Mouse (Mus musculus): ENCODE measurements around the gene 4930572O03Rik. TPM values are rescaled to one million over a fixed set of nuclear protein-coding genes. Genes with fewer than 3 reads are reported as not detected.
"Not testable (repeated sequence)": the region's sequence is repeated elsewhere in the genome, so short reads cannot be mapped to it uniquely, and the experiment has no call there.

4930572O03Rik gene
- polyA plus RNA-seq, 1 experiment from 2014 or later, result not detected

DNA sequence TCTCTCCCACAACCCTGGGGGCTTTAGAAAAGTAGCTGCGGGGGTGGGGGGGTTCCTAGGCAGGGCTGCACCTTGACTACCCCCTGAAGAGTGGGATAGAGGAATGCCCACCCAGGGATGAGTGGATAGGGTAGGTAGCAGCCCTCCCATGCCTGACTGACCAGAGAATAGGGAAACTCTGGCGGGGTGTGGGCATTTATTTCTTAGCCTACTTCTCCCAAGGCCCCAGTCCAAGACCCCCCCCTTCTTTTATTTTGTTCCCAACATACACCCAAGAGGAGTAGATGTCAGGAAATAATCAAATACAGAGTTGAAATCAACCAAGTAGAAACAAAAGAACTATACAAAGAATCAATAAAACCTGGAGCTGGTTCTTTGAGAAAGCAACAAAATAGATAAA, 19.2 kb downstream of the 4930572O03Rik start:
- not testable (repeated sequence) for H3K36me3 ChIP-seq (ENCODE audit: control insufficient read depth, insufficient read depth, low read length); H3K4me1 ChIP-seq (ENCODE audit: control insufficient read depth, insufficient read depth, low read length); H3K9me3 ChIP-seq (ENCODE audit: control insufficient read depth, low read length); H3K9ac ChIP-seq (replicated peaks; ENCODE audit: low read depth, low read length); H3K4me3 ChIP-seq (ENCODE audit: low read depth, low read length); H3K27me3 ChIP-seq (ENCODE audit: control insufficient read depth, insufficient read depth, low read length); H3K27ac ChIP-seq (ENCODE audit: low read depth, low read length); ATAC-seq (ENCODE audit: low read depth); H3K4me2 ChIP-seq (ENCODE audit: low read depth, low read length)
- WGBS, result 78% methylated on average over 2 of the region's 2 CpGs

DNA sequence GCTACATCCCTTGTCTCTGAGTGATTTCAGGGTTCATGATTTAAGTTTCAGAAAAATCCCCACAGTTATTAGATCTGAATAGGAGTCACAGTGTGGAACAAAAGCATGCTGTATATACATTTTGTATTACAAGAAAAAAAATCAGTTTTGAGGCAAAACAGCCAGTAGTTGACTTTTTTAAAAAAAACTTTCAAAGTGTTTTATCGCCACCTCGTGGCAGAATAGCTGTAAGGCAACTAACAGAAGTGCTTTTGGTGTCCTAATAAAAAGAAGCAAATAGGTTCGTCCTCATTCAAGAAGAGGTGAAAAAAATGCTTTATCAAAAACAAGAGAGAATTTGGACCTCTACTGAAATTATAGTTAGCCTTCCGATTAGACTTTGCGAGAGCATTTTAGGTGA, 26.8 kb downstream of the 4930572O03Rik start:
- not testable (repeated sequence) for H3K9ac ChIP-seq (replicated peaks; ENCODE audit: low read depth, low read length); ATAC-seq (ENCODE audit: low read depth); H3K4me3 ChIP-seq (ENCODE audit: low read depth, low read length); H3K36me3 ChIP-seq (ENCODE audit: control insufficient read depth, insufficient read depth, low read length); H3K4me2 ChIP-seq (ENCODE audit: low read depth, low read length); H3K4me1 ChIP-seq (ENCODE audit: control insufficient read depth, insufficient read depth, low read length); H3K27ac ChIP-seq (ENCODE audit: low read depth, low read length); H3K27me3 ChIP-seq (ENCODE audit: control insufficient read depth, insufficient read depth, low read length); H3K9me3 ChIP-seq (ENCODE audit: control insufficient read depth, low read length)
- 26% methylated on average over 5 of the region's 5 CpGs for WGBS

DNA sequence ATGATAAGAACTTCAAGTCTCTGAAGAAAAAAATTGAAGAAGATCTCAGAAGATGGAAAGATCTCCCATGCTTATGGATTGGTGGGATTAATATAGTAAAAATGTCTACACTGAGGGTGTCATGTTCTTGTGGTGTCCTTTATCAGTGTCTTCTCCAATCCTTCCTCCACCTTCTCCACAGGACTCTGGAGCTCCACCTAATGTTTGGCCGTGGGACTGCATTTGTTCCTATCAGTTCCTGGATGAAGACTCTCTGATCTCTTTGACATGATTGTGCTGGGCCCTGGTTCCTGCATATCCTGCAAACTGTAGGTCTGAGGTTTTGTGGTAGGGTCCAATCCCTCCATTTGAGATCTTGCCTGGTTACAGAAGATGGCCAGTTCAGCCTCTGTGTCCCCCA, 28.7 kb downstream of the 4930572O03Rik start:
- H3K27me3 ChIP-seq (ENCODE audit: control insufficient read depth, insufficient read depth, low read length); ATAC-seq (ENCODE audit: low read depth); H3K27ac ChIP-seq (ENCODE audit: low read depth, low read length); H3K4me3 ChIP-seq (ENCODE audit: low read depth, low read length); H3K9me3 ChIP-seq (ENCODE audit: control insufficient read depth, low read length); H3K4me2 ChIP-seq (ENCODE audit: low read depth, low read length); H3K9ac ChIP-seq (replicated peaks; ENCODE audit: low read depth, low read length); H3K4me1 ChIP-seq (ENCODE audit: control insufficient read depth, insufficient read depth, low read length); H3K36me3 ChIP-seq (ENCODE audit: control insufficient read depth, insufficient read depth, low read length): not testable (repeated sequence)
- WGBS, result 28% methylated on average over 1 of the region's 1 CpGs

DNA sequence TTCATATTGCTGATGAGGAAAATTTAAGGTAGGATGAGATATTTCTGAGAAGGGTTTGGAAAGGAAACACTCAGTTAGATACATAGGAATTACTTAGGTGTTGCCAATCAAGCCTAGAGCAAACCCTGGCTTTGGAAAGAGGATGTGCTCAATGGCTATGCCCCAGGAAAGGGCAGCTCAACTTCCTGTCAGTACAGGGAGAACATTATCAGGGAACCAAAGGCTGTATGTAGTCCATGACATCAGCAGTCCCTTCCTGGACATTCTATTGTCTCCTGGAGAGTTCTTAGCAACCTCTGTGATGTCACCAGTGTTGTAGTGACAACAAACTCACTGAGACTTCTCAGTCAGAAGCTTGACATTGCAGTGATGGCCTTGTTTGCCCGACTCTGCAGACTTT, 38.1 kb downstream of the 4930572O03Rik start, which contains the start of gene Speer4d:
Gene Speer4d, plus strand, starts transcription at position 301 of the 400 bp plus-strand sequence.
- H3K4me2 ChIP-seq (ENCODE audit: low read depth, low read length); H3K27me3 ChIP-seq (ENCODE audit: control insufficient read depth, insufficient read depth, low read length); H3K9ac ChIP-seq (replicated peaks; ENCODE audit: low read depth, low read length); H3K9me3 ChIP-seq (ENCODE audit: control insufficient read depth, low read length); H3K36me3 ChIP-seq (ENCODE audit: control insufficient read depth, insufficient read depth, low read length); H3K4me1 ChIP-seq (ENCODE audit: control insufficient read depth, insufficient read depth, low read length); ATAC-seq (ENCODE audit: low read depth); H3K4me3 ChIP-seq (ENCODE audit: low read depth, low read length); H3K27ac ChIP-seq (ENCODE audit: low read depth, low read length): not testable (repeated sequence)
- WGBS, result 64% methylated on average over 1 of the region's 1 CpGs

DNA sequence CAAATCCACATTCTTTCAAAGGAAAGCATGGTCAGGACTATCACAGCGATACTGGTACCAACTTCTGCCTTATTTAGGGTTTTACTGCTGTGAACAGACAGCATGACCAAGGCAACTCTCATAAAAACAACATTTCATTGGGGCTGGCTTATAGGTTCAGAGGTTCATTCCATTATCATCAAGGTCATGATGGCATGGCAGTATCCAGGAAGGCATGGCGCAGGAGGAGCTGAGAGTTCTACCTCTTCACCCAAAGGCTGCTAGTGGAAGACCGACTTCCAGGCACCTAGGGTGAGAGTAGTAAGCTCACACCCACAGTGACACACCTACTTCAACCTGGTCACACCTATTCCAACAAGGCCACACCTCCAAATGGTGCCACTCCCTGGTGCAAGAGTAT, 40.7 kb downstream of the 4930572O03Rik start:
- not testable (repeated sequence) for H3K9ac ChIP-seq (replicated peaks; ENCODE audit: low read depth, low read length); H3K4me2 ChIP-seq (ENCODE audit: low read depth, low read length); H3K4me3 ChIP-seq (ENCODE audit: low read depth, low read length); H3K27ac ChIP-seq (ENCODE audit: low read depth, low read length); H3K9me3 ChIP-seq (ENCODE audit: control insufficient read depth, low read length); H3K27me3 ChIP-seq (ENCODE audit: control insufficient read depth, insufficient read depth, low read length); ATAC-seq (ENCODE audit: low read depth); H3K4me1 ChIP-seq (ENCODE audit: control insufficient read depth, insufficient read depth, low read length); H3K36me3 ChIP-seq (ENCODE audit: control insufficient read depth, insufficient read depth, low read length)
- WGBS, result 71% methylated on average over 3 of the region's 3 CpGs

DNA sequence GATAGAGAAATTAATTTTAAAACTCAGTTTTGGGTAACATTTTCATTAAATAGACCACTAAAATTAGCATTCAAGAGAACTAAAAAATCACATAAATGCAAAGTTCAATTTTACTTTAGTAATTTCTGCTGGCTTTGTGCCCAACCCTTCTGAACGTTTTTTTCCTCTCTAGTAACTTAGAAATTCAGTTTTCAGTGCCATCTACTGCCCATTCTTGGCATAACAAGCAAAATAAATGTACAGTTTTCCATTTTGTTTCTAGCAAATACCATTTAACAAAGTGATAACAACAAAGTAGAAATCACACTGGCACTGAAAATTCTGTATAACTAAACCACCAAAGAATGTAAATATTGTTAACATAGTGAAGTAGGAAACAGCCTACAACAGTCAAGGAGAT, 46.2 kb downstream of the 4930572O03Rik start:
- not testable (repeated sequence) for H3K27ac ChIP-seq (ENCODE audit: low read depth, low read length); ATAC-seq (ENCODE audit: low read depth); H3K9ac ChIP-seq (replicated peaks; ENCODE audit: low read depth, low read length); H3K36me3 ChIP-seq (ENCODE audit: control insufficient read depth, insufficient read depth, low read length); H3K9me3 ChIP-seq (ENCODE audit: control insufficient read depth, low read length); H3K27me3 ChIP-seq (ENCODE audit: control insufficient read depth, insufficient read depth, low read length); H3K4me2 ChIP-seq (ENCODE audit: low read depth, low read length); H3K4me3 ChIP-seq (ENCODE audit: low read depth, low read length); H3K4me1 ChIP-seq (ENCODE audit: control insufficient read depth, insufficient read depth, low read length)
- 3% methylated on average over 1 of the region's 1 CpGs for WGBS

DNA sequence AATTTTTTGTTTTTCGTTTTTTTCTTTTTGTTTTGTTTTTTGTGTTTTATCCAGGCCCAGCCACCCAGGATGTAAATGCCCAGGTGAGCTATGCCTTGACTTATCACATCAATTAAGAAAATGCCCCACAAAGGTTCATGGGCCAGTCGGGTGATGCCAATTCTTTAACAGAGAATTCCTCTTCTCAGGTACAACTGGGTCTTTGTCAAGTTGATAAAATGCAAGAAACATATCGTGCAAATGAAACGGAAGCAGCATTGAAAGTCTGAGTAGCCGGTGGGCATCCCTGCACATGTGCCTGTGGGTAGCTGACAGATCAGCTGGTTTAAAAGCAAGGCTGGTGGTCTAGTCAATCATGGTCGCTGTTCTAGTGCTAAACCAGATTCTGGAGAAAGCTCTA, 50.2 kb downstream of the 4930572O03Rik start:
- H3K4me1 ChIP-seq (ENCODE audit: control insufficient read depth, insufficient read depth, low read length); H3K9ac ChIP-seq (replicated peaks; ENCODE audit: low read depth, low read length); H3K9me3 ChIP-seq (ENCODE audit: control insufficient read depth, low read length); H3K4me3 ChIP-seq (ENCODE audit: low read depth, low read length); H3K27ac ChIP-seq (ENCODE audit: low read depth, low read length); H3K27me3 ChIP-seq (ENCODE audit: control insufficient read depth, insufficient read depth, low read length); H3K4me2 ChIP-seq (ENCODE audit: low read depth, low read length); H3K36me3 ChIP-seq (ENCODE audit: control insufficient read depth, insufficient read depth, low read length): not testable (repeated sequence)
- 73% methylated on average over 6 of the region's 6 CpGs for WGBS
- peak; percentile 46; the same call in 1 of the 2 replicates for ATAC-seq (ENCODE audit: low read depth)

DNA sequence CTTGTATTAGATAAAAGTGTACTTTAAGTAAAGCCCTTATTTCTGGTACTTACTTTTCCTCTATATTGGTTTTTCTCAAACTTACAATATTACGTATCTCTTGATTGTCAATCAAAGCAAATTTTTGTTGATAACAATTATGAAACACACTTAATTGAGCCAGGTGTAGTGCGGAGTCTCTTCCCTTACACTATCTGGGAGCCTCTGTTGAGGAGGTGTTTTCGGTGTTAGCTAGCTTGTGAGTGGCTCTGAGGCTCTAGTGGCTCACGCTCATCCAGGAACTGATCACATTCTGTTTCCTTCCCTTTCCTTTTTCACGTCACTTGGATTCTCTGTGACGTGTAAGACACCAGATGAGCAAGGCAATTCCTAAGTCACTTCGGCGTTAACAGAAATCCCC, 53.3 kb downstream of the 4930572O03Rik start:
- H3K9ac ChIP-seq (replicated peaks; ENCODE audit: low read depth, low read length); H3K36me3 ChIP-seq (ENCODE audit: control insufficient read depth, insufficient read depth, low read length); ATAC-seq (ENCODE audit: low read depth); H3K4me3 ChIP-seq (ENCODE audit: low read depth, low read length); H3K9me3 ChIP-seq (ENCODE audit: control insufficient read depth, low read length); H3K27me3 ChIP-seq (ENCODE audit: control insufficient read depth, insufficient read depth, low read length); H3K27ac ChIP-seq (ENCODE audit: low read depth, low read length); H3K4me1 ChIP-seq (ENCODE audit: control insufficient read depth, insufficient read depth, low read length); H3K4me2 ChIP-seq (ENCODE audit: low read depth, low read length): not testable (repeated sequence)
- 76% methylated on average over 8 of the region's 8 CpGs for WGBS

DNA sequence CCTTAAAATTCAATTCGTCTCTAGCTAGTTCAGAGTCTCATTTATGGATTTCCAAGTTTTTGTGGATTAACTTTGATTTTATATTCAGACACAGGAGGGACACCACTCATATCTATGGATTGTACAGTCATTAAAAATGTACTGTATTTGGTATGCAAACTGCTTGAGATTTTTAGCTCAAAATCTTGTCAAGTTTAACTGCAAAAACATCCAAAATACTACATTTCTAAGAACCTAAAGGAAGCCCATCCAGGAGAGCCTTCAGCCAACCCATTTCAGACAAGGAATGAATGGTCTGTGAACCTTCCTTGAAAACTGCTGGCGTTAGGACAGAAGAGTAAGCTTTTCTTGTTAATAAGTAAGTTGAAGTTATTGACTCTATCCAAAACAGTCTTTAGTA, 53.9 kb downstream of the 4930572O03Rik start:
- H3K9ac ChIP-seq (replicated peaks; ENCODE audit: low read depth, low read length); H3K27me3 ChIP-seq (ENCODE audit: control insufficient read depth, insufficient read depth, low read length); H3K4me3 ChIP-seq (ENCODE audit: low read depth, low read length); H3K9me3 ChIP-seq (ENCODE audit: control insufficient read depth, low read length); H3K27ac ChIP-seq (ENCODE audit: low read depth, low read length); H3K4me2 ChIP-seq (ENCODE audit: low read depth, low read length); ATAC-seq (ENCODE audit: low read depth); H3K4me1 ChIP-seq (ENCODE audit: control insufficient read depth, insufficient read depth, low read length); H3K36me3 ChIP-seq (ENCODE audit: control insufficient read depth, insufficient read depth, low read length): not testable (repeated sequence)
- 58% methylated on average over 2 of the region's 2 CpGs for WGBS

DNA sequence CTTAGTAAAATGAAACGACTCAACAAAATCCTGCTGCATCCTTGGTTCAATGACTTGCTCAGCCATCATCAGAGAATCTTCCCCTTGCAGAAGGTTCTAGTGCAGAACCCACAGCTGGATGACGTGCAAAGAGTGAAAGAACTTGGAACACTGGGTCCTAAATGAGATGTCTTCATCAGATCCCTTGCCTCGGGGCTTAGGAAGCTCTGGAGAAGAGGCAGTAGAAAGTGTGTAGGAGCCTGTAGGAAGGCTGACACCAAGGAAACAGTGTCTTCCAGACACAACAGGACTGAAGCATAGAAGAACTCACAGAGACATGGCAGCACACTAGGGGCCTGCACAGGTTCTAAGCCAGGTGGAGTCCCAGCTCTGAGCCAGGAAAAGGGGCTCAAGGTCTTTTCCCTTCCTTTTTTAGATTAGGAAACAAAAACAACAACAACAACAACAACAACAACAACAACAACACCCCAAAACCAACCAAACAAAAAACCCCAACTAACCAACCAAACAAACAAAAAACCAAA, 54.4 kb downstream of the 4930572O03Rik start:
- H3K4me1 ChIP-seq (ENCODE audit: control insufficient read depth, insufficient read depth, low read length); H3K4me3 ChIP-seq (ENCODE audit: low read depth, low read length); ATAC-seq (ENCODE audit: low read depth); H3K9me3 ChIP-seq (ENCODE audit: control insufficient read depth, low read length); H3K27me3 ChIP-seq (ENCODE audit: control insufficient read depth, insufficient read depth, low read length); H3K9ac ChIP-seq (replicated peaks; ENCODE audit: low read depth, low read length); H3K36me3 ChIP-seq (ENCODE audit: control insufficient read depth, insufficient read depth, low read length); H3K27ac ChIP-seq (ENCODE audit: low read depth, low read length); H3K4me2 ChIP-seq (ENCODE audit: low read depth, low read length): not testable (repeated sequence)
- 62% methylated on average over 3 of the region's 3 CpGs for WGBS

Measured in neural tube, embryonic 14.5 days (tissue).